Mouse (Mus musculus) limb, embryonic 14.5 days (tissue): ENCODE measurements around the gene Lmo3. TPM values are rescaled to one million over a fixed set of nuclear protein-coding genes. Genes with fewer than 3 reads are reported as not detected.

ENCODE experiments used
- ATAC-seq: fragments of 200-750 bp; cut with Nextera tagmentation; 2 replicates; pipeline ENCODE4 v1.8.0; 2017; ENCODE audit warnings: low read depth, moderate number of reproducible peaks, moderate TSS enrichment; ENCODE audit not compliant: low FRiP score
- DNase-seq: peaks from one replicate; pipeline ENCODE4 v3.0.0-alpha.2; 2015; ENCODE audit warnings: low spot score
- H3K27ac ChIP-seq: fragments of 300-500 bp; sonication (generic); replicated peaks from 2 replicates; pipeline ENCODE4 v1.5.1; 2014; ENCODE audit warnings: low read depth, mild to moderate bottlenecking, low read length, moderate library complexity, mixed read lengths
- H3K27me3 ChIP-seq: fragments of 300-500 bp; sonication (generic); 2 replicates; pipeline ENCODE4 v1.6.1; 2014; ENCODE audit warnings: low read length, mixed read lengths; ENCODE audit not compliant: control insufficient read depth, insufficient read depth
- H3K36me3 ChIP-seq: fragments of 300-500 bp; sonication (generic); 2 replicates; pipeline ENCODE4 v1.6.1; 2014; ENCODE audit warnings: mild to moderate bottlenecking, low read length, moderate library complexity, mixed read lengths; ENCODE audit not compliant: control insufficient read depth, insufficient read depth
- H3K4me1 ChIP-seq: fragments of 300-500 bp; sonication (generic); 2 replicates; pipeline ENCODE4 v1.6.1; 2014; ENCODE audit warnings: antibody characterized with exemption, low read length, mixed read lengths; ENCODE audit not compliant: control insufficient read depth, insufficient read depth
- H3K4me2 ChIP-seq: fragments of 300-500 bp; sonication (generic); replicated peaks from 2 replicates; pipeline ENCODE4 v1.6.1; 2014; ENCODE audit warnings: low read depth, mild to moderate bottlenecking, low read length, moderate library complexity; ENCODE audit not compliant: severe bottlenecking
- H3K4me3 ChIP-seq: fragments of 300-500 bp; sonication (generic); replicated peaks from 2 replicates; pipeline ENCODE4 v1.5.1; 2014; ENCODE audit warnings: low read length
- H3K9ac ChIP-seq: fragments of 300-500 bp; sonication (generic); 2 replicates; pipeline ENCODE4 v1.6.1; 2014; ENCODE audit warnings: mild to moderate bottlenecking, low read depth, low read length, moderate library complexity; ENCODE audit not compliant: severe bottlenecking
- H3K9me3 ChIP-seq: fragments of 300-500 bp; sonication (generic); 2 replicates; pipeline ENCODE4 v1.6.1; 2016; ENCODE audit warnings: low read length; ENCODE audit not compliant: control insufficient read depth
- POLR2A ChIP-seq: fragments of 200-500 bp; IDR thresholded peaks from 2 replicates; pipeline ENCODE4 v1.8.0; 2012; ENCODE audit warnings: inconsistent platforms, mild to moderate bottlenecking, moderate library complexity, borderline replicate concordance; ENCODE audit not compliant: insufficient read depth, insufficient read length; ENCODE audit errors: extremely low read depth
- WGBS: fragments of 180-500 bp; shearing (Covaris S2); extraction: QIAGEN DNeasy Blood & Tissue Kit; methylation state at CpG from one replicate; pipeline ENCODE4 v1.1.7; 2014; 5-methylcytosine and 5-hydroxymethylcytosine counted together
- polyA plus RNA-seq, 2 experiments: library from polyadenylated mRNA; depleted of rRNA in 1 of 2; stranded (reverse) in 1 of 2; unstranded in 1 of 2; fragments of >200 nt; fragmentation: Nextera tagmentation in 1 of 2; extraction: Ambion mirVana in 1 of 2; gene quantifications; 2 replicates each; pipeline versions ENCODE4 v1.2.1 to v1.2.3; 2012 to 2014

Gene Lmo3
- polyA plus RNA-seq, 2 experiments: 0.94 to 1.6 TPM

- Histone ChIP-seq H3K9ac (no peak overlapping the region), H3K4me3 (no peak overlapping the region), H3K36me3 (no peaks in the 10 kb centered on the region), H3K4me1 (no peaks in the 10 kb centered on the region), H3K9me3 (0 out of 2 replicates have a peak, but pooled peaks cover 2% of the 10 kb centered on the region), H3K27ac (no peak overlapping the region), H3K4me2 (no peak overlapping the region), H3K27me3 (no peaks in the 10 kb centered on the region)
- no peak for DNase-seq
- no peak for ATAC-seq
- TF ChIP-seq POLR2A: no peak
- 71% methylated on average over 2 of the region's 2 CpGs for WGBS
Measured at GRCm38 (mm10) chr6:138534879-138535278, 46.9 kb downstream of the Lmo3 start.

- no peak overlapping the region for H3K4me2 ChIP-seq
- H3K36me3 ChIP-seq: no peaks in the 10 kb centered on the region
- H3K4me1 ChIP-seq: no peaks in the 10 kb centered on the region
- H3K27me3 ChIP-seq: no peaks in the 10 kb centered on the region
- WGBS: 72% methylated on average over 1 of the region's 1 CpGs
- no peak overlapping the region for H3K27ac ChIP-seq
- no peak for DNase-seq
- H3K9me3 ChIP-seq: no peaks in the 10 kb centered on the region
- H3K4me3 ChIP-seq: no peak overlapping the region
- ATAC-seq: no peak
- no peak for TF ChIP-seq POLR2A
- H3K9ac ChIP-seq: no peak overlapping the region
Measured at GRCm38 (mm10) chr6:138506642-138507041, 75.1 kb downstream of the Lmo3 start.

- WGBS: 94% methylated on average over 1 of the region's 1 CpGs
- H3K4me1 ChIP-seq: no peaks in the 10 kb centered on the region
- no peaks in the 10 kb centered on the region for H3K9me3 ChIP-seq
- no peak overlapping the region for H3K27ac ChIP-seq
- no peak overlapping the region for H3K9ac ChIP-seq
- DNase-seq (no peak), ATAC-seq (no peak)
- no peaks in the 10 kb centered on the region for H3K36me3 ChIP-seq
- no peak for TF ChIP-seq POLR2A
- no peak overlapping the region for H3K4me3 ChIP-seq
- no peak overlapping the region for H3K4me2 ChIP-seq
- no peaks in the 10 kb centered on the region for H3K27me3 ChIP-seq
Measured at GRCm38 (mm10) chr6:138503946-138504345, 77.8 kb downstream of the Lmo3 start.

- no peaks in the 10 kb centered on the region for H3K36me3 ChIP-seq
- H3K27me3 ChIP-seq: no peaks in the 10 kb centered on the region
- H3K9ac ChIP-seq: no peak overlapping the region
- no peaks in the 10 kb centered on the region for H3K4me1 ChIP-seq
- DNase-seq (no peak), ATAC-seq (no peak)
- H3K4me2 ChIP-seq: no peak overlapping the region
- no peaks in the 10 kb centered on the region for H3K9me3 ChIP-seq
- H3K4me3 ChIP-seq: no peak overlapping the region
- WGBS: 18% methylated on average over 3 of the region's 3 CpGs
- no peak for TF ChIP-seq POLR2A
- H3K27ac ChIP-seq: no peak overlapping the region
Measured at GRCm38 (mm10) chr6:138482834-138483233, 98.9 kb downstream of the Lmo3 start.

GRCm38 (mm10) chr6:138477611-138478010 is 104.2 kb downstream of the Lmo3 start:
- Histone ChIP-seq H3K27me3 (no peaks in the 10 kb centered on the region), H3K4me1 (no peaks in the 10 kb centered on the region), H3K4me3 (no peak overlapping the region), H3K9me3 (no peaks in the 10 kb centered on the region), H3K9ac (no peak overlapping the region), H3K4me2 (no peak overlapping the region), H3K36me3 (no peaks in the 10 kb centered on the region), H3K27ac (no peak overlapping the region)
- WGBS: 16% methylated on average over 5 of the region's 5 CpGs
- DNase-seq (peak; percentile 45), ATAC-seq (no peak)
- no peak for TF ChIP-seq POLR2A

- no peak for DNase-seq
- H3K9me3 ChIP-seq: no peaks in the 10 kb centered on the region
- no peak overlapping the region for H3K9ac ChIP-seq
- H3K4me3 ChIP-seq: no peak overlapping the region
- no peak for TF ChIP-seq POLR2A
- no peak overlapping the region for H3K27ac ChIP-seq
- 79% methylated on average over 4 of the region's 4 CpGs for whole genome bisulfite sequencing
- no peaks in the 10 kb centered on the region for H3K27me3 ChIP-seq
- H3K36me3 ChIP-seq: no peaks in the 10 kb centered on the region
- H3K4me1 ChIP-seq: no peaks in the 10 kb centered on the region
- ATAC-seq: no peak
- no peak overlapping the region for H3K4me2 ChIP-seq
Measured at GRCm38 (mm10) chr6:138469204-138469603, 112.6 kb downstream of the Lmo3 start.
